Mouse (Mus musculus): ENCODE measurements around the gene 2410137M14Rik. TPM values are rescaled to one million over a fixed set of nuclear protein-coding genes. Genes with fewer than 3 reads are reported as not detected.

2410137M14Rik gene
- not detected for polyA plus RNA-seq (2014; fragmentation: Illumina TruSeq; extraction: RNeasy Lipid Tissue Mini Kit (QIAGEN cat#74804); ENCODE audit: low read depth, low replicate concordance)

DNA sequence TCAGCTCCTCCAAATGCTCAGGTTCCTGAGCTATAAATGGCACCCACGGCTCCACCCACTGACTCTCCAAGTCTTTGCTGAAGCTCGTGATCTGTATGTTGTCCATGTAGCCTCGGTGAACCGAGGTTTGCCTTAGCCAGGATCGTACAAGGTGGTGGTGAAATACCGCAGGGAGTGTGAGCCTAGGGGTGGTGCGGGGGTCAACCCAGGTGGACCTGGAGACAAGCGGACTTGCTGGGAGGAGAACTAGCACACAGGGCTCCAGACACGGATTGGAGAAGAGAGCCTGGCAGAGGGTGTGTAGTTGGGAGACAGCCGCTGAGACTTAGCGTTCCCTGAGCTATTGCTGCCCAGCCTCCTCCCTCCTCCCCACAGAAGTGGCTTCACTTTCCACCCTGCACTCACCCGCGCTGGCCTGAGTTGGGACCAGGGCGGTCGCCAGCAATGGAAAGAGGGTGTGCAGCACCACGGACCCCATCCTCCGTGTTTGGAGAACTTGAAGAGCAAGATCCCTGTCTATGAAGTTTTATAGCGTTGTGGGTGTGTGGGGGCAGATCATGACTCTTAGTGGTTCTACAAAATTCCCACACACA, at the start of gene 2410137M14Rik:
2410137M14Rik (minus strand) TSS at position 17 of the 593 bp plus-strand sequence.

DNA sequence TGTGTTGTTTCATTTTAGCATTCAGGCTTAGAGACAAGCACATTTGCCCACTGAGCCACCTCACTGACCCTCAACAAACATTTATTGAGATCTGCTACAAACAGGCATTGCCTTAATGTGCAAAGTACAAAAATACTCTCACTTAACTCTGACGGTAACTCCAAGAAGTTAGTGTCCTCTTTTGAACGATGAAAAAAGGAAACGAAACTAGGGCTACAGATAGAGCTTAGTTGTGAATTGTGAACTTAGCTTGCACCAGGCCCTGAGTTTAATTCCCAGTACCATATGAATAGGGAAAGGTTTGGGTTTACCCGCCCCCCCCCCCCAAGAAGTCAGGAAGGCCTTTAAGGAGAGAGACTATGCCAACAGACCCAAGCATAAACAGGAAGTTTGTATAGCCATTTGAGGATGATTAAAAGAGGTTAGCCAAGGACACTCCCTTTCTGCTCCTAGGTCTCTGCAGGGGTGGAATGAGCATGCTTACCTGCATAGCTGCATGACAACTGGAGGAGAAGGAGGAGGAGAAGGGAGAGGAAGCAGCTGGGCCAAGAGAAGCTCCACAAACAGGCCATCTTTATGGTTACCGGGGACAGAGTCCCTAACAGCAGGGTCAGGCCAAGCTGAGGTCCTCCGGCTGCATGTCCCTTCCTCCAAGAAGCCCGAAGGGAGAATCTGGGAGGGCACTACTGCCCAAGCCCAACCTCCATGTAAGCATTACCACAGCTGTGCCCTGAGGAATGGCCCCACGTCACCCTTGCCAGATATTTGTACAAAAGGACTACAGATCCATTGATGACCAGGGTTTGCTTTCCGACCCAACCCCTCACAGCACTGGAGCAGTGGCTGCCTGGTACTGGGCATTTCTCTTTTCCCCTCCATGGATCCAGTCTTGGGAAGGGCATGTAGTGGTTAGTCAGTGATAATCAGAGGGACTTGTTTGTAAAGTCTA, 41.9 kb upstream of the 2410137M14Rik start, which contains the start of gene Mog:
Mog (minus strand) TSS at position 771 of the 949 bp plus-strand sequence.

DNA sequence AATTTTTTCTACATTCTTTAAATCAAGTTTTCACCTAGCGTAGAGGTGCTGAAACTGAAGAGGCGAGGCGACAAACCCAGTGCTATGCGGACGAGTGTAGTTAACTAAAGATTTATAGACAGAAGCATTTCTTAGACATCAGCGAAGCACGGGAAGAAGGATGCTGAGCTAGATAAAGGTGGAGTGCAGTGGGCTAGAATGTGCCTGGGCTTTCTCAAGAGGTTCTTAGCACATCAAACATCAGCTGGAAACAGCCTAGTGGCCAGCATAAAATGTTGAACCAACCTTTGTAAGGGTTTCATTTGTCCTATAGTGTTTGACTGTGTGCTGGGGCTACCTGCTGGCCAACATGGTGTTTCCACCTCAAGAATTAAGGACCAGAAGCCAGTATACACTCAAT, 19.8 kb upstream of the 2410137M14Rik start, which contains the start of gene Zfp57:
Zfp57 (plus strand) TSS at position 301 of the 400 bp plus-strand sequence.

DNA sequence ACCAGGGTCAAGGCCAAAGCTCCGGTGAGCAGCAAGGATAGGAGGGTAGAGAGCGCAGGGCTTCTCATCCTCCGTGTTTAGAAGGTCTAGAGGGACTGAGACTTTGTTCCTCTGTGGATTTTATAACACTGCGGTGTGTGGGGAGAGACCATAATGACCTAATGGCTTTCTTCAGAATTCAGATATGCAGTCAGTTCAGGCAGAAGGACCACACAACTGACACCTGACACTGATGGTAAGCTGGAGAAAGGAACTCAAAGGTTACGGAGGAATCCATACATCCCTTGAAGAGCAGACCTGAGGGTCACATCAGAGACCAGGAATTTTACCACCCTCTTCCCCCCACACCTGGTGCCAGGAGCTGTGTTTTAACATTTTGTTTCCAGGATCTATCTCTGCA, 8.4 kb upstream of the 2410137M14Rik start, which contains the start of gene H2-M5:
H2-M5 (minus strand) TSS at position 101 of the 400 bp plus-strand sequence.

DNA sequence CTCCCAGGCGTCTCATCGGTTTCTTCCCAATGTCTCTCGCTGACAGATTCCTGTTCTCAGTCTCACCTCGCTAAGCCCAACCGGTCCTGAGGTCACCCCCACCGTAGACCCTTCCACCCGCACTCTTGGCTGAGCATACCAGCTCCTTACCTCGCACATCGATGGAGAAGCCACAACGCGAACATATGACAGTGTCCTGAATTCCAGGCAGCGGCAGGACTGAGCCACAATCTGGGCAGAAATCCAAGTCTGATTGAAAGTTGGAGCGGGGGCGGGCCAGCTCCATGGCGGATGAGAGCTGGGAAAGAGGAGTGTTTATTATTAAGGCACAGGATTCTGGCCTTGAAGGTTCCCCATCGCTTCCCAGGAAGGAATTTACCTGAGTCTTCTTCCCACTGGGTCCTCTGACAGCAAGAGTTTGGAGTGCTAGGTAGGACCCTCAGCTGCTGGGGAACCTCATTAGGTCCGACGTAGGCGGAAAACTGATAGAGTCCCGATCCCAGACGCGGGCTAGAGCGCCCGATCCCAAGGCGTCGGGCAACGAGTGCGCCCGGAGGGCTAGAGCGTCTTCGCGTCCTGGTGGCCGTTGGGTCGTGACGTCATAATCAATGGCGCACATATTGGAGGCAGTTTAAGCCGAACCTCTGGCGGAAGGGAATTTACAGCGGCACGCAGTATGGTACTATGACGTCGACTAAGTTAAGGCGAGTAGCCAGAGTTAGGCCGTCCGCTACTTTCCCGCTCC, 22.9 kb downstream of the 2410137M14Rik start, which contains the start of the genes Znrd1 and Znrd1as:
Znrd1 (minus strand) TSS at position 561 of the 745 bp plus-strand sequence.
Znrd1as (plus strand) TSS at position 594 of the 745 bp plus-strand sequence.

DNA sequence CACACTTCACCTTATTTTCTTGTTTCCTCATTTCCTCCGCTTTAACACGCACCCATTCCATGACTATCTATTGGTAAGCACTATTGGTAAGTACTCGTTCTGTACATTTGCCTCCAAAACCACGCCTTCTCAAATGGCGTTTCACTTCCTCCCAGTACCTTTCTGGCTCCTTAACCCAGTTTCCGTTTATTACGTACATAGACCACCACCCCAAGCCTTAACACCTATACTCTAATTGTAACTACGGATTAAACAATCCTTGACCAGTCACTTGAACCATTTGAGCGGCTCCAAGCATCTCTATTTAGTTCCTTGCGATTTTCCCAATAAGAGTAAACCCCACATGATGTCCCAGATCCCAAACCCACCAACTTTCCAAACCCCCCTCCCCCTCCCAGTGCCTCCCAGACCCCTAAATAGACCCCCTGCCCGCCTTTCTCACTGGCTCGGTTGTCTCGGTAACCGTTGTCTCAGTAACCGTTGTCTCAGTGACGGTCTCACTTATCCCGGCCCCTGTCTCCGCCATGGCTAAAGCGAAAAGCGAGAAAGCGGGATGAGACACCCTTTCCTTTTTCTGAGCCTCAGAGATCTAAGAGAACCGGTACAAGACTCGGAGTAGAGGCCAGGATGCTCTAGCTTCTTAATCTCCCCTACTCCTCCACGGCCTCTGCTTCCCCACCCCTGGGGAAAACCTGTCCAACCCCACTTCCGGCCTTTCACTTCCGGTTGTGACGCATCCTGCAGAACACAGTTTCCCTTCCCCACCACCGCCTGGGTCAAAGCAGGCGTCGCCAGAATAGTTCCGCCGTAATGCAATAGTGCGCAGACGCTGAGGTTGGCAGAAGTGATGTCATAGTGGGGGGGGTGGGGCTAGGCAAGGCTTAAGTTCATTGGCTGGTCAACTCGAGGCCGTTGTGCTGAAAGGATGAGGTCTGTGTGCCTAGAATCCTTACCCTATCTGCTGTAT, 29.8 kb downstream of the 2410137M14Rik start, which contains the start of gene Ppp1r11:
Ppp1r11 (minus strand) TSS at position 761 of the 967 bp plus-strand sequence.

DNA sequence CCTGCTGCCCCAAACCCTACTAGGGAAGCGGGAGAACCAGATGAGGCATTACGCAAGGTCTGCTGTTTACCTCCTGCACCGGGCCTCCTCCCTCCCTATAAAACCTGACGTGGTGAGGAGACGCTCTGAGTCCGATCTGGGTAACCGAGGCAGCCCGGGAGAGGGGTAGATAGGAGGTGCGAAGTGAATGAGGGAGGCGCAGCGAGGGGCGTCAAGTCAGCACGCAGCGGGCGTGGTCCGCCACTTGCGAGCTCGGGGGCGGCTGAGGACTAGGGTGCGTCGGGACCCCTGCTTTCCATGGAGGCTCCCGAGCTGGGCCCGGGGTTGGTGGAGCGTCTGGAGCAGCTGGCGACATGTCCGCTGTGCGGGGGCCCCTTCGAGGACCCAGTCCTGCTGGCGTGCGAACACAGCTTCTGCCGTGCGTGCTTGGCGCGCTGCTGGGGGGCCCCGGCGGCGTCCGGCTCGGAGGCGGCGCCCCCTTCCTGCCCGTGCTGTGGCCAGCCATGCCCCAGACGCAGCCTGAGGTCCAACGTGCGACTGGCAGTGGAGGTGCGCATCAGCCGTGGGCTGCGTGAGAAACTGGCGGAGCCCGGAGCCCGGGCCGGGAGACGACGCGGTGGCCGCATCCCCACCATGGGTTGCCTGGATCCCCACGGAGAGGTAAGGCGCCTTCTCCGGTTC, 38.1 kb downstream of the 2410137M14Rik start, which contains the start of gene Rnf39:
Rnf39 (plus strand) TSS at position 128 of the 681 bp plus-strand sequence.

Other genes with a start within 250 kb of the 2410137M14Rik start
- not detected for gene H2-M10.5, start 208.3 kb downstream of the 2410137M14Rik start, polyA plus RNA-seq (2014; fragmentation: Illumina TruSeq; extraction: RNeasy Lipid Tissue Mini Kit (QIAGEN cat#74804); ENCODE audit: low read depth, low replicate concordance)
- not detected for gene H2-M10.6, start 169.1 kb downstream of the 2410137M14Rik start, polyA plus RNA-seq (2014; fragmentation: Illumina TruSeq; extraction: RNeasy Lipid Tissue Mini Kit (QIAGEN cat#74804); ENCODE audit: low read depth, low replicate concordance)
- 54.8 TPM for gene Trim26, start 144.1 kb downstream of the 2410137M14Rik start, polyA plus RNA-seq (2014; fragmentation: Illumina TruSeq; extraction: RNeasy Lipid Tissue Mini Kit (QIAGEN cat#74804); ENCODE audit: low read depth, low replicate concordance)
- not detected for gene Trim15, start 114.0 kb downstream of the 2410137M14Rik start, polyA plus RNA-seq (2014; fragmentation: Illumina TruSeq; extraction: RNeasy Lipid Tissue Mini Kit (QIAGEN cat#74804); ENCODE audit: low read depth, low replicate concordance)
- gene Trim10, start 111.7 kb downstream of the 2410137M14Rik start, polyA plus RNA-seq (2014; fragmentation: Illumina TruSeq; extraction: RNeasy Lipid Tissue Mini Kit (QIAGEN cat#74804); ENCODE audit: low read depth, low replicate concordance): 0.35 TPM
- gene Trim40, start 91.1 kb downstream of the 2410137M14Rik start, polyA plus RNA-seq (2014; fragmentation: Illumina TruSeq; extraction: RNeasy Lipid Tissue Mini Kit (QIAGEN cat#74804); ENCODE audit: low read depth, low replicate concordance): not detected
- gene Trim31, start 83.1 kb downstream of the 2410137M14Rik start, polyA plus RNA-seq (2014; fragmentation: Illumina TruSeq; extraction: RNeasy Lipid Tissue Mini Kit (QIAGEN cat#74804); ENCODE audit: low read depth, low replicate concordance): 0.30 TPM
- gene Rnf39, start 38.3 kb downstream of the 2410137M14Rik start, polyA plus RNA-seq (2014; fragmentation: Illumina TruSeq; extraction: RNeasy Lipid Tissue Mini Kit (QIAGEN cat#74804); ENCODE audit: low read depth, low replicate concordance): 0.63 TPM
- 74.7 TPM for gene Ppp1r11, start 29.5 kb downstream of the 2410137M14Rik start, polyA plus RNA-seq (2014; fragmentation: Illumina TruSeq; extraction: RNeasy Lipid Tissue Mini Kit (QIAGEN cat#74804); ENCODE audit: low read depth, low replicate concordance)
- 37.9 TPM for gene Znrd1, start 22.7 kb downstream of the 2410137M14Rik start, polyA plus RNA-seq (2014; fragmentation: Illumina TruSeq; extraction: RNeasy Lipid Tissue Mini Kit (QIAGEN cat#74804); ENCODE audit: low read depth, low replicate concordance)
- 23.8 TPM for gene Znrd1as, start 22.6 kb downstream of the 2410137M14Rik start, polyA plus RNA-seq (2014; fragmentation: Illumina TruSeq; extraction: RNeasy Lipid Tissue Mini Kit (QIAGEN cat#74804); ENCODE audit: low read depth, low replicate concordance)
- gene H2-M5, start 8.3 kb upstream of the 2410137M14Rik start, polyA plus RNA-seq (2014; fragmentation: Illumina TruSeq; extraction: RNeasy Lipid Tissue Mini Kit (QIAGEN cat#74804); ENCODE audit: low read depth, low replicate concordance): 0.11 TPM
- 7.2 TPM for gene Zfp57, start 19.9 kb upstream of the 2410137M14Rik start, polyA plus RNA-seq (2014; fragmentation: Illumina TruSeq; extraction: RNeasy Lipid Tissue Mini Kit (QIAGEN cat#74804); ENCODE audit: low read depth, low replicate concordance)
- gene Mog, start 42.2 kb upstream of the 2410137M14Rik start, polyA plus RNA-seq (2014; fragmentation: Illumina TruSeq; extraction: RNeasy Lipid Tissue Mini Kit (QIAGEN cat#74804); ENCODE audit: low read depth, low replicate concordance): not detected
- gene Gabbr1, start 64.7 kb upstream of the 2410137M14Rik start, polyA plus RNA-seq (2014; fragmentation: Illumina TruSeq; extraction: RNeasy Lipid Tissue Mini Kit (QIAGEN cat#74804); ENCODE audit: low read depth, low replicate concordance): 23.9 TPM
- not detected for gene Olfr90, start 107.3 kb upstream of the 2410137M14Rik start, polyA plus RNA-seq (2014; fragmentation: Illumina TruSeq; extraction: RNeasy Lipid Tissue Mini Kit (QIAGEN cat#74804); ENCODE audit: low read depth, low replicate concordance)
- not detected for gene Olfr91, start 117.0 kb upstream of the 2410137M14Rik start, polyA plus RNA-seq (2014; fragmentation: Illumina TruSeq; extraction: RNeasy Lipid Tissue Mini Kit (QIAGEN cat#74804); ENCODE audit: low read depth, low replicate concordance)
- gene Olfr92, start 138.9 kb upstream of the 2410137M14Rik start, polyA plus RNA-seq (2014; fragmentation: Illumina TruSeq; extraction: RNeasy Lipid Tissue Mini Kit (QIAGEN cat#74804); ENCODE audit: low read depth, low replicate concordance): not detected
- not detected for gene Olfr93, start 180.3 kb upstream of the 2410137M14Rik start, polyA plus RNA-seq (2014; fragmentation: Illumina TruSeq; extraction: RNeasy Lipid Tissue Mini Kit (QIAGEN cat#74804); ENCODE audit: low read depth, low replicate concordance)
- gene Ubd, start 212.7 kb upstream of the 2410137M14Rik start, polyA plus RNA-seq (2014; fragmentation: Illumina TruSeq; extraction: RNeasy Lipid Tissue Mini Kit (QIAGEN cat#74804); ENCODE audit: low read depth, low replicate concordance): 3.3 TPM
- not detected for gene Olfr94, start 219.8 kb upstream of the 2410137M14Rik start, polyA plus RNA-seq (2014; fragmentation: Illumina TruSeq; extraction: RNeasy Lipid Tissue Mini Kit (QIAGEN cat#74804); ENCODE audit: low read depth, low replicate concordance)
- not detected for gene Olfr95, start 231.9 kb upstream of the 2410137M14Rik start, polyA plus RNA-seq (2014; fragmentation: Illumina TruSeq; extraction: RNeasy Lipid Tissue Mini Kit (QIAGEN cat#74804); ENCODE audit: low read depth, low replicate concordance)
- gene Olfr96, start 238.9 kb upstream of the 2410137M14Rik start, polyA plus RNA-seq (2014; fragmentation: Illumina TruSeq; extraction: RNeasy Lipid Tissue Mini Kit (QIAGEN cat#74804); ENCODE audit: low read depth, low replicate concordance): not detected